Mouse (Mus musculus) adrenal gland, postnatal 36 days (tissue): ENCODE measurements around the gene Grm7. TPM values are rescaled to one million over a fixed set of nuclear protein-coding genes. Genes with fewer than 3 reads are reported as not detected.

Experiments used
- DNase-seq, 2 experiments: peaks; one replicate each; pipeline ENCODE4 v3.0.0; 2021; ENCODE audit warnings: mixed read lengths in 1 of 2
- long read RNA-seq, 2 experiments: library from polyadenylated mRNA; stranded (forward); transcript quantifications; one replicate each; pipeline ENCODE4 v2.0.0; 2021; ENCODE audit warnings: borderline sequencing depth in 2 of 2
- total RNA-seq, 2 experiments: library from RNA; stranded (reverse); gene quantifications; 2 replicates each; pipeline ENCODE4 v1.2.3; 2021

Grm7 gene
- 1 to 10 TPM in 1 of 2 experiments, under 1 TPM in 1; 0.69 to 1.2 TPM for total RNA-seq
- long read RNA-seq, experiment 1 = 0 reads
- long read RNA-seq, experiment 2, partial matches to known transcripts = 0 of 1 reads
- long read RNA-seq, experiment 2, other reads (novel, unspliced or antisense) = 1 of 1 reads

GRCm38 (mm10) chr6:110645411-110646361 lies at the start of gene Grm7:
TSS of gene Grm7 (plus strand) at chr6:110645581.
- peak; percentile 7 to 9 for DNase-seq

DNA sequence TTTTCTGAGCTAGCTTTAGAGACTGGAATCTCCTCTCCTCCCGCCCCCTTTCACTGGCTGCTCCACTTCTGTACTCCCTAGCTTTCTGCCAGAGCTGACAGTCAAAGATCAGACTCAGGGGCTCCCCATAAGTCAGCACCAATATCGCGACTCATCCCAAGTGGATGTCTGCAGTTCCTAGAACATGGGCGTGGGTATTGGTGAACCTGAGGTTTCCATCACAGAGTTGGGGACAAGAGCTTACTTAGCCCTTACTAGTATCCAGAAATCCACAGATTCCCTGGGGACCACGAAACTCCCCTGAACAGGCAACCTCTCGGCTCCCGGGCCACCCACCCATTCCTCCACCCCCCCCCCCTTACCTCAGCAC lies 355 bp upstream of the Grm7 start:
- DNase-seq = no peak

DNA sequence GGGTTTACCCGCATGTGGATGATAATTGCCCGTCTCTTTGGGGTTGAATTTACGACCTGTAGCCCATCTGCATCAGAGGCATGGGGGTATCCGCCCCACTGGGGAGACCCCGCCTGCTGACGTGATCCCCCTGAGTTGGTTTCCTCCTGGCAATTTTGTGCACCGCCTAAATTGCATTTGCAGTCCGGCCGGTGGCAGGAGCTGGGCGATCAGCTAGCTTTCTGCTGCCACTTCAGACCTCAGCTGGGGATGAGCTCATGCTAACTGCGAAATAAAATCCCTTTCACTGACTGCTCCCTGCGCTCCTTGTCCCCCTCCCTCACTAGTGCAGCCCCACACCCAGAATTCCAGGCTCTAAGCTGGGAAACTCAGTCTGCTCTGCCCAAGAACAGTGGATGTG lies 1.5 kb downstream of the Grm7 start:
- no peak for DNase-seq

DNA sequence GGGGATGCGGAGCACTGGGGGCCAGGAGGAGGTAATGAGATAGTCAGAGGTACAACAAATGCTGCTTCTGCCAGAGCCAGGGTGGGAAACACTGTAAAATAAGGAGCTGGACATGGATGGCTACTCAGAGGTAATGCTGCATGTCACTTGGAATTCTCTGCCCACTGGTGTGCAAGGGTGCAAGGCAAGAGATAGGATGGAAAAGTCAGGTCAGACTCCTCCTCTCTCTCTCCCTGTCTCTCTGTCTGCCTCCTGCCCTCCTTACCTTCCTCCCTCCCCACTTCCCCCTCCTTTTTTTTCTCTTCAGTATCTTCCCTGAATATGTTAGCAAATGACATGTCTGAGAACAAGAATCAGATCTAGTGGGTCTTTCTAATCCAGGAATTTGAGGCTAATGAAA lies 3.8 kb downstream of the Grm7 start:
- DNase-seq = no peak

DNA sequence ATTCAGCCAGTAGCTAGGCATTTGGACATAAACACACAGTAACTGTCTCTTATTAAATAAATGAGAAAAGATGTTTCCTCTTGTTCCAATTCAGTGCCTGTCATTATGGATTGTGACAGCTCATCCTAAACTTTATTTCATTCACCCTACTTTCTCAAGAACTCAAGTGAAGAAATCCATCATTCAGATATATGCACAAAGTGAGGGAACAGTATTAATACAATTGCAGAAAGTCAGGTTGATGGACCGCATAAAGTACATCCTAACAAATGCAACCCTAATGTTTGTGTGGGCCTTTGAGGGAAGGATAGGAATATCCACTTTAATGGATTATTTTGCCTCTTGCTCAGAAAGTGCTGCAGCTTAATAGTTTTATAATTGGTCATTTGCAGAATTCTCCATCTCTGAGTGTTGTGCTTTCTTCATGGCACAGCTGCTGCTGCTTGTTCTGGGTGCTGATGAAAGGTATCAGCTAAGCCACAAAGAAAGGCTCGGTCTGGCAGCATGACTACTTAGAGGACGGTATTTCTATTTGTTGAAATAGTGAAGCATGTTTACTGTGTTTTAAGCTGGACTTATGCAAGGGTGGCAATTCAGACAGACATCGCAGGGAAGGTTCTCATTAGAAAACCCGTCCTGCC lies 8.1 kb downstream of the Grm7 start:
- DNase-seq = no peak

- no peak for DNase-seq
These were observed 19.1 kb downstream of the Grm7 start for GRCm38 (mm10) chr6:110664436-110664835.

DNA sequence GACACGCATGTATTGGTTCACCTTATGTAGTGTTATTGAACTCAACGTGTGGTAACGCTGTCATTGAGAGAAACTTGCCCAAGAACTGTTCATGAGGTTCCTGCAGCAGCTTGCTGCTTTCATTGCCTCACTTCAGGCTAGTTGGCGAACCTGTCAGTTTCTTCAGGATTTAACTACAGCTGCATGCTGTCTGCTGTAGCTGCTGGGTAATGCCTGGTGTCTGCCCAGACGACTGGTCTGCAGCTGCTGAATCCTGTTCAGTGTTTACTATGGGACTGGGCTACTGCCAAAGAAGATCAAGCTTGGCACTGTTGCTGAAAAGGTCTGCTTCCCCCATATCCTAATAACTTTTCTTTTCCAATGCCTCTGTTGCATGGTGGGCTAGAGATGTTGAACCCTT lies 23.1 kb downstream of the Grm7 start:
- DNase-seq = no peak

- DNase-seq = no peak
These were observed 45.6 kb downstream of the Grm7 start for GRCm38 (mm10) chr6:110690954-110691353.

DNA sequence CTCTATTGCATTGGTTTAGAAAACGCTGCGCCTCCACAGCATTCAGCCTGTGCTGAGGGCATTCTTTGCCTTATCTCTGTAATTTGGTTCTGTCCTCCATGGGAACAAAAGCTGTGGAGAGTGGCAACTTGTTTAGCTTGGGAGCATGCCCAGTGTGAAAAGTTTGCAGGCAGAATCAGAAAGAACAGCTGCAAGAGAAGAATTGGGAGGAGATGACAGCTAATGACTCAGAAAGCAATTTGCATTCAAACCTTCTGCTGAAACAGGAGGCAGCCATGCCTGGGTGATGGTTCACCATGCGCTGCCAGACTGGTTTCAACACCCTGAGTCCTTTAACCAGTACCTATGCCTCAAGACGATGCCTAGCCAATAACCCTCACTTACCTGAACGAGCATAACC lies 64.4 kb downstream of the Grm7 start:
- DNase-seq = no peak

DNA sequence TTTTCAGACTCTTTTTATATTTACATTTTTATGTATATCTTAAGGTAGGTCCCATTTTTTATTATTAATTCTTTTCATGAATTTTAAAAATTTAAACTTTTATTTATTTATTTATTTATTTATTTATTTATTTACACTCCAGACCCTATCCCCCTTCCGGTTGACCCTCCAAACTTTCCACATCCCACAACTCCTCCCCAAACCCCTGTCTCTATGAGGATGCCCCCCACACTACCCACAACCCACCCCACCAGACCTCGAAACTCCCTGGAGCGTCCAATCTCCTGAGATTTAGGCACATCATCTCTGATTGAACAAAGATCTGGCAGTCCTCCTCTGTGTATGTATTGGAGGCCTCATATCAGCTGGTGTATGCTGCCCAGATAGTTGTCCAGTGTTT lies 69.6 kb downstream of the Grm7 start:
- no peak for DNase-seq

DNA sequence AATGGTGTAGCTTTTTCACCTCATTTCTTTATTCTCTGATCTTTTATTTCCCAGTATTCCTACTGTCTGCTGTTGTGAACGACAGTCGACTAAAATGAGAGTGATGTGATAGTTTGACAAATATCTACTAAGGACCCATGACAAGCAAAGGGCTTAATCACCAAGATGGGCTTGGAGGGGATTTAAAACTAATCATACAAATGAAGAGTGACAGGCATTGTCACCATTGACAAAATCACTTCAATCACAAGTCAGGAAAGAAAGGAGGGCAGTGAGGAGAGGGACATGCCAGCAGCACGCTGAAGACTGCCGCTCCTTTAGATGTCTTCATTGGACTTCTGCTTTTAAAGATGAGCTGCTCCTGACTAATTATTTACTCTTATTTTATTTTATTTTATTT lies 78.0 kb downstream of the Grm7 start:
- DNase-seq = no peak

- DNase-seq = no peak
These were observed 88.5 kb downstream of the Grm7 start for GRCm38 (mm10) chr6:110733914-110734313.

- peak; percentile 18 to 53 for DNase-seq
These were observed 98.7 kb downstream of the Grm7 start for GRCm38 (mm10) chr6:110743981-110744670.

DNA sequence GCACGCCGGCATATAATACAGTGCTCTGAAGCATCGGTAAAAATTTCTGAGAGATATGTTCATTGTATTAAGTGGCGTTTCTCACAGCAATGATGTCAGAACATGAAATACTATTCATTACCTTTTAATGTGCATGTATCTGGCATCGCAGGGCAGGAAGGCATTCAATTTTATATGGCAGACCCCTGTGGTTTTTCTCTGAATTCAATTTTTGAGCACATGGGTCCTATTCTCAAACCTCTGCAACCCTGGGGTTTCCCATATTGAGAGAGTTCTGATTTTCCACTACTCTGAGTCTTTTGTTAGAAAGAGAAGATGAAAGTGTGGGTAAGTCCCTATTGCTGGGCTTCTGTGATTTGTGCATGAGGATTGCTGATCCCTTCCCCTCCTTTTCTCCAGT lies 110.5 kb downstream of the Grm7 start:
- DNase-seq = no peak

DNA sequence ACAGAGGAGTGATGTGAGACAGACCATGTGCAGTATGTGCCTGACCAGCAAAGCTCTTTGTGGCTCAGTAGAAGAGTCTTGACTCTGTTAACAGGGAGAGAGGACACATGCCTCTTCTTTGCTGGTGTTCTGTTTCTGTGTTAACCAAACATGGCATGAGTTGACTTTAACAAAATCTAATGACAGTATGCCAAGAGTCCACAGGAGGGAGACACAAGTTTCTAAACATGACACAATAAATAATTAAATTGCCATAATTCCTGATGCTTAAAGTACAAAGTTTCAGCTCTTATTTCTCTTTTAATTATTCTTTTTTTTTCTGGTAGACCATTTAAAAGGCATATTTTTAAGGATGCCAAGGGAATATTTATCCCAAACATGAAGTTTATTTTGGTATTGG lies 124.2 kb downstream of the Grm7 start:
- DNase-seq = no peak

GRCm38 (mm10) chr6:110772652-110773051 lies 127.3 kb downstream of the Grm7 start:
- DNase-seq = no peak

DNA sequence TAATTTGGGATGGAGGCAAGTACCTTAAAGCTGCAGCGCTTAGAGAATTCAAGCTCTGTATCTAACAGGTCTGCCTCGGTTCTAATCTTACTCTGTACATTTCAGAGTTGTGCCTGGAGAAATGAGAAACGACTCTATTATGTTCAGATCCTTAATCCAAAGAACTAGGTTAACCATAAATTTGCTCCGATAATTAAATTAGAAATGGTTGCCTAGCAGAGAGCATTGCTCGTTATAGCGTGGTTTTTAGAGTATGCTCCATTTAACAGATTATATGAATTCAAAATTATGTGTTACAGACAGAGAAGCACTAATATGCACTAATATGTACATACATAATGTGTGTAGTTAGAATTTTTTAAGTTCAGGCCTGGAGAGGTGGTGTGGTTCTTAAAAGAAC lies 130.7 kb downstream of the Grm7 start:
- DNase-seq = no peak

DNA sequence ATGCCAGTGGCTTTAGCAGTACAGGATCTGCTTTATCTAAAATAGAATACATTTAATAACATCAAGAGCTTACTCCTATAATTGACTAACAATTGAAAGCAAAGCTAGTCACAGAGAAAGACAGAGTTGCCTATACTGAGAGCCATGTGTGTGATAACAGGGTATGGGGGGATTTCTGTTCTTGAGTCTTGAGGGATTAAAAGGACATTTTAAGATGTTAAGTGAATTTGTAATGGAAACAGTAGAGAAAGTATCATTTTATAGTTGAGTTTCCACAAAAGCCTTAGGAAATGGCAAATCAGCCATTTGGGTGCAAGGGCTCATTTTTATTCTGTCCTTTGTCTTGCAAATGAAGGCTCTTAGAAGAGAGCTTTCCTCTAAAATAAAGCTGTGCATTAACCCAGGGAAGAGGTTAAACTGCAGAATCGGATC lies 140.1 kb downstream of the Grm7 start:
- DNase-seq = no peak

- no peak for DNase-seq
These were observed 147.3 kb downstream of the Grm7 start for GRCm38 (mm10) chr6:110792696-110793095.

- DNase-seq = no peak
These were observed 162.1 kb downstream of the Grm7 start for GRCm38 (mm10) chr6:110807481-110807880.

DNA sequence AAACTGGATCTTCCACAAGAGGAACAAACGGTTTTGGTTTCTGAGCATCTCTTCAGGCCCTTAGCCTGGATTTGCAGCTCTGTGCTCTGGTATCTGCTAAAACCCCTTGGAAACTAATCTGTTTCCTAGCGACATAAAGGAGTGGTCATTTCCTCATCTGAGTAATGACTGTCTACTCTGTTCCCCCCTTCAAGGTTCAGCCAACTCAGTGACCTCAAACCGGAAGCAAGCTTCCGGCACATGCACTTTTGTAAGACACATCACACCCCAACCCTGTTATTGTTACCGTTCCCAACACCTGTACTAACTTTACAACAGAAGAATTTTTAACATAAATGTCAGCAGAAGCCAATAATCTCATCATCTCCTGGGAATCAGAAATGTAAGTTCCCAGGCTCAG lies 166.8 kb downstream of the Grm7 start:
- DNase-seq = no peak

- no peak for DNase-seq
These were observed 172.9 kb downstream of the Grm7 start for GRCm38 (mm10) chr6:110818236-110818635.

DNA sequence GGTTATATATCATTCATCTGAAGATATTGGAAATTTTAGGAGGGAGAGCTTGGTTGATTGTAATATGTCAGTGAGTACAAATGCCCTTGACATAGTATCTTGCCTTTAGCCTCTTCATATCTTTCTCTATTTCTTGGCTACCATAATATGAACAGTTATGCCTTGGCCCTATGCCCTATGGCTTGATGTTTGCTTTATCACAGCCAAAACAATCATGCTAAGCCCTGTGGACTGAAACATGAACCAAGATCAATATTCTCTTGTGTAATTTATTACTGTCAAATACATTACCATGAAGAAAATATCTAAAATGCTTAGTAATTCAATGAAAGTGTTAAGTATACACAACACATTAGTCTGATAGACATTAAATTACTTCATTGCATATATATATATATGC lies 222.9 kb downstream of the Grm7 start:
- DNase-seq = no peak
